Mouse (Mus musculus) embryonic facial prominence, embryonic 12.5 days (tissue): Measurements from ENCODE around the gene Olfr667. TPM values are rescaled to one million over a fixed set of nuclear protein-coding genes. Genes with fewer than 3 reads are reported as not detected.
"Not testable (repeated sequence)": the region's sequence is repeated elsewhere in the genome, so short reads cannot be mapped to it uniquely, and the experiment has no call there.

Experiments used
- ATAC-seq: fragments of 200-750 bp; cut with Nextera tagmentation; 2 replicates; pipeline ENCODE4 v1.8.0; 2017; ENCODE audit not compliant: insufficient number of reproducible peaks, insufficient read depth, low FRiP score, low TSS enrichment
- H3K27ac ChIP-seq: fragments of 300-500 bp; sonication (generic); 2 replicates; pipeline ENCODE4 v1.5.1; 2016; ENCODE audit warnings: mild to moderate bottlenecking
- H3K27me3 ChIP-seq: fragments of 300-500 bp; sonication (generic); 2 replicates; pipeline ENCODE4 v1.6.1; 2016; ENCODE audit warnings: mild to moderate bottlenecking, moderate library complexity
- H3K36me3 ChIP-seq: fragments of 300-500 bp; sonication (generic); 2 replicates; pipeline ENCODE4 v1.6.1; 2016; ENCODE audit warnings: mild to moderate bottlenecking
- H3K4me1 ChIP-seq: fragments of 300-500 bp; sonication (generic); 2 replicates; pipeline ENCODE4 v1.6.1; 2016
- H3K4me2 ChIP-seq: fragments of 300-500 bp; sonication (generic); replicated peaks from 2 replicates; pipeline ENCODE4 v1.6.1; 2016; ENCODE audit warnings: mild to moderate bottlenecking, moderate library complexity
- H3K4me3 ChIP-seq: fragments of 300-500 bp; sonication (generic); 2 replicates; pipeline ENCODE4 v1.5.1; 2016; ENCODE audit warnings: mild to moderate bottlenecking
- H3K9ac ChIP-seq: fragments of 300-500 bp; sonication (generic); 2 replicates; pipeline ENCODE4 v1.6.1; 2016; ENCODE audit warnings: mild to moderate bottlenecking, moderate library complexity
- H3K9me3 ChIP-seq: fragments of 300-500 bp; sonication (generic); 2 replicates; pipeline ENCODE4 v1.6.1; 2016; ENCODE audit warnings: mild to moderate bottlenecking, moderate library complexity
- WGBS: fragments of 180-500 bp; shearing (Covaris S2); methylation state at CpG from one replicate; pipeline ENCODE4 v1.1.7; 2016; 5-methylcytosine and 5-hydroxymethylcytosine counted together
- polyA plus RNA-seq: library from polyadenylated mRNA; unstranded; fragments of >200 nt; fragmentation: Nextera tagmentation; extraction: Ambion mirVana; gene quantifications from 2 replicates; pipeline ENCODE4 v1.2.1, GENCODE M21; 2016

Gene Olfr667
- not detected in 2 replicates for polyA plus RNA-seq

DNA sequence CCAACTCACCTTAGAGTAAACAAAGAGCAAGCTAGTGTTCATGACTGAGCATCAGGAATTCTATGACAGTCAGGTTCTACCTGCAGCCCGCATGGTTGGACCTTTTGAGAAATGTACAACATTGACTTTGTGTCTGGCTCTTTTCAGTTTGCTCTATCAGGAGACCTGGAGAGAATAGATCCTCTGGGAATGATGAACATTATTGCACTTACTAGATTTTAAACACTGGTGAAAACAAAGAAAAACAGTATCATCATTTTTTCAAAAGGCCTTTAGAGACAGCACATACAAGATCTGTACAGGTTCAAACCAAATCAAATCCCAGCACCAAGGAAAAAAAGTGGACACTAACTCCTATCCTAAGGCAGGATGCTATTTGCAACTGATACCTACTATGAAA lies at the start of gene Olfr667:
Gene Olfr667 (minus strand): TSS at position 101 of the 400 bp plus-strand sequence.
- Histone ChIP-seq H3K4me3 (no peak within 1 kb of the TSS), H3K4me1 (no peaks in the 10 kb centered on the region), H3K4me2 (no peak within 1 kb of the TSS), H3K27me3 (no peaks in the 10 kb centered on the region), H3K9ac (no peak within 1 kb of the TSS), H3K36me3 (no peaks in the 10 kb centered on the region), H3K9me3 (no peaks in the 10 kb centered on the region), H3K27ac (no peak within 1 kb of the TSS)
- WGBS = 82% methylated on average over 1 of the region's 1 CpGs
- ATAC-seq = no peak

GRCm38 (mm10) chr7:104962520-104962919 lies 41.2 kb upstream of the Olfr667 start, which contains the start of gene Olfr670:
Gene Olfr670 (minus strand): TSS chr7:104962620.
- Histone ChIP-seq H3K4me1 (no peaks in the 10 kb centered on the region), H3K27me3 (no peaks in the 10 kb centered on the region), H3K4me2 (no peak within 1 kb of the TSS), H3K36me3 (no peaks in the 10 kb centered on the region), H3K9me3 (no peaks in the 10 kb centered on the region), H3K4me3 (no peak within 1 kb of the TSS), H3K27ac (no peak within 1 kb of the TSS), H3K9ac (no peak within 1 kb of the TSS)
- WGBS = 49% methylated on average over 1 of the region's 1 CpGs
- no peak for ATAC-seq

- not testable (repeated sequence) for H3K4me1 ChIP-seq, H3K36me3 ChIP-seq, H3K4me2 ChIP-seq, ATAC-seq, H3K9ac ChIP-seq, H3K27me3 ChIP-seq, H3K9me3 ChIP-seq, H3K27ac ChIP-seq, H3K4me3 ChIP-seq
- 94% methylated on average over 16 of the region's 16 CpGs for WGBS
These were observed 29.0 kb upstream of the Olfr667 start for GRCm38 (mm10) chr7:104950234-104950633.

GRCm38 (mm10) chr7:104933940-104934339 lies 12.7 kb upstream of the Olfr667 start, which contains the start of gene Olfr669:
Gene Olfr669 (plus strand): TSS chr7:104934240.
- WGBS = 81% methylated on average over 1 of the region's 1 CpGs
- Histone ChIP-seq H3K4me3 (no peak within 1 kb of the TSS), H3K9me3 (0 out of 2 replicates have a peak, but pooled peaks cover 1% of the 10 kb centered on the region)

DNA sequence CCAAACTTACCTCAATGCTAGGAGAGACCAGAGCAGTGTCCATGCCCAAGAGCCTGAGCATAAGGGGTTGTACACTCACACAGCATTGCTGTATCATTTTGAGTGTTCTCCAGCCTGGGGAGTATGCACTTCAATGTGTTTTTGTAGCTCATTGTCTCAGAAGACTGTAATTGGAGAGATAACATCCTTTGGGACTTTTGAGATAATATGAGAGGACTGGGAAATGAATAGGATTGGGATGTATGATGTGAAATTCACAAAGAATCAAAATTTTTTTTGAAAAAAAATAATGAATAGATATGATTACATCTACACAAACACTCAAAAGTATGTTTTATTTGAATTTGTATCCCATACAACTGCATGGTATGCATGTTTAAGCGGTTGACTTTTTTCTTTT lies 6.7 kb upstream of the Olfr667 start, which contains the start of gene Olfr668:
Gene Olfr668 (minus strand): TSS at position 101 of the 400 bp plus-strand sequence.
- H3K27ac ChIP-seq = no peak within 1 kb of the TSS
- no peak within 1 kb of the TSS for H3K4me3 ChIP-seq
- no peak for ATAC-seq
- H3K4me2 ChIP-seq = no peak within 1 kb of the TSS
- no peak within 1 kb of the TSS for H3K9ac ChIP-seq
- no peaks in the 10 kb centered on the region for H3K4me1 ChIP-seq
- 80% methylated on average over 1 of the region's 1 CpGs for WGBS
- H3K9me3 ChIP-seq = no peaks in the 10 kb centered on the region
- no peaks in the 10 kb centered on the region for H3K36me3 ChIP-seq
- H3K27me3 ChIP-seq = no peaks in the 10 kb centered on the region

More at GRCm38 (mm10) chr7:104933940-104934339, 12.7 kb upstream of the Olfr667 start, which contains the start of gene Olfr669:
- ATAC-seq = no peak
- Histone ChIP-seq H3K4me2 (no peak within 1 kb of the TSS), H3K4me1 (no peaks in the 10 kb centered on the region), H3K36me3 (no peaks in the 10 kb centered on the region), H3K9ac (no peak within 1 kb of the TSS), H3K27ac (no peak within 1 kb of the TSS), H3K27me3 (no peaks in the 10 kb centered on the region)

DNA sequence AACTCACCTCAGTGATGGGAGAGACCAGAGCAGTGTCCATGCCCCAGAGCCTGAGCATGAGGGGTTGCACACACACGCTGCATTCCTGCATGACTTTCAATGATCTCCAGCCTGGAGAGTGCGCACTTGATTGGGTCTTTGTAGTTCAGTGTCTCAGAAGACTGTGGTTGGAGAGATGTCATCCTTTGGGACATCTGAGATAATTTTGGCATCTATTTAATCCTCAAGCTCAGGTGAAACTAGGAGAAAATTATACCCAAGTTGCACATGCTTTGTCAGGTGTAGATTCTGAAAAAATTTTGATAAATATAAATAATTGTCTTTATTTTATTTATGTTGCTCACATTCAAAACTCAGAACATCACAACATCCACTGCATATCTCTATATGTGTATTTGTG lies 25.4 kb downstream of the Olfr667 start, which contains the start of gene Olfr666:
Gene Olfr666 (minus strand): TSS at position 101 of the 400 bp plus-strand sequence.
- WGBS = 90% methylated on average over 2 of the region's 2 CpGs
- Histone ChIP-seq H3K27ac (no peak within 1 kb of the TSS), H3K4me2 (no peak within 1 kb of the TSS), H3K4me1 (no peaks in the 10 kb centered on the region), H3K9me3 (no peaks in the 10 kb centered on the region), H3K36me3 (no peaks in the 10 kb centered on the region), H3K4me3 (no peak within 1 kb of the TSS), H3K27me3 (no peaks in the 10 kb centered on the region), H3K9ac (no peak within 1 kb of the TSS)
- ATAC-seq = no peak

- WGBS = 60% methylated on average over 1 of the region's 1 CpGs
- Histone ChIP-seq H3K4me3 (no peak within 1 kb of the TSS), H3K27me3 (no peaks in the 10 kb centered on the region), H3K9me3 (no peaks in the 10 kb centered on the region), H3K4me2 (no peak within 1 kb of the TSS), H3K9ac (no peak within 1 kb of the TSS), H3K27ac (no peak within 1 kb of the TSS), H3K4me1 (no peaks in the 10 kb centered on the region), H3K36me3 (no peaks in the 10 kb centered on the region)
- no peak for ATAC-seq
These were observed 43.6 kb downstream of the Olfr667 start, which contains the start of gene Olfr665 for GRCm38 (mm10) chr7:104877731-104878130. Gene Olfr665 (plus strand): TSS chr7:104878031.

Other genes with a start within 250 kb of the Olfr667 start
- gene Olfr661, start 235.0 kb downstream of the Olfr667 start, polyA plus RNA-seq = not detected in 2 replicates
- gene Usp17le, start 144.0 kb downstream of the Olfr667 start, polyA plus RNA-seq = not detected in 2 replicates
- not detected in 2 replicates for gene Usp17lb, start 78.9 kb downstream of the Olfr667 start, polyA plus RNA-seq
- gene Usp17la, start 64.5 kb downstream of the Olfr667 start, polyA plus RNA-seq = not detected in 2 replicates
- gene Olfr665, start 43.5 kb downstream of the Olfr667 start, polyA plus RNA-seq = not detected in 2 replicates
- not detected in 2 replicates for gene Olfr666, start 25.5 kb downstream of the Olfr667 start, polyA plus RNA-seq
- not detected in 2 replicates for gene Olfr668, start 6.6 kb upstream of the Olfr667 start, polyA plus RNA-seq
- gene Olfr669, start 12.8 kb upstream of the Olfr667 start, polyA plus RNA-seq = not detected in 2 replicates
- gene Olfr670, start 41.1 kb upstream of the Olfr667 start, polyA plus RNA-seq = not detected in 2 replicates
- gene Olfr671, start 57.6 kb upstream of the Olfr667 start, polyA plus RNA-seq = not detected in 2 replicates
- gene Olfr672, start 80.5 kb upstream of the Olfr667 start, polyA plus RNA-seq = not detected in 2 replicates
- gene Olfr675, start 107.0 kb upstream of the Olfr667 start, polyA plus RNA-seq = not detected in 2 replicates
- gene Olfr676, start 111.2 kb upstream of the Olfr667 start, polyA plus RNA-seq = not detected in 2 replicates
- not detected in 2 replicates for gene Olfr677, start 129.9 kb upstream of the Olfr667 start, polyA plus RNA-seq
- not detected in 2 replicates for gene Olfr678, start 143.0 kb upstream of the Olfr667 start, polyA plus RNA-seq
- not detected in 2 replicates for gene Olfr679, start 159.7 kb upstream of the Olfr667 start, polyA plus RNA-seq
- gene Olfr680-ps1, start 171.3 kb upstream of the Olfr667 start, polyA plus RNA-seq = not detected in 2 replicates
- gene Olfr681, start 195.4 kb upstream of the Olfr667 start, polyA plus RNA-seq = not detected in 2 replicates
- not detected in 2 replicates for gene Olfr683, start 225.5 kb upstream of the Olfr667 start, polyA plus RNA-seq
- not detected in 2 replicates for gene Olfr684, start 242.2 kb upstream of the Olfr667 start, polyA plus RNA-seq